Mouse (Mus musculus) adrenal gland, postnatal 4 days (tissue): ENCODE data around the gene Xk. TPM values are rescaled to one million over a fixed set of nuclear protein-coding genes. Genes with fewer than 3 reads are reported as not detected.
"Not testable (repeated sequence)": the region's sequence is repeated elsewhere in the genome, so short reads cannot be mapped to it uniquely, and the experiment has no call there.

ENCODE experiments used
- DNase-seq, 2 experiments: peaks; one replicate each; pipeline ENCODE4 v3.0.0; 2021 to 2022; ENCODE audit warnings: low spot score in 2 of 2, mixed read lengths in 2 of 2
- total RNA-seq, 2 experiments: library from RNA; stranded (reverse); gene quantifications; 2 replicates each; pipeline ENCODE4 v1.2.3; 2021

The Xk gene
- total RNA-seq, 2 experiments from 2014 or later, result 3.0 to 3.4 TPM

GRCm38 (mm10) chrX:9303455-9303854 lies 30.9 kb downstream of the Xk start:
- no peak for DNase-seq

DNA sequence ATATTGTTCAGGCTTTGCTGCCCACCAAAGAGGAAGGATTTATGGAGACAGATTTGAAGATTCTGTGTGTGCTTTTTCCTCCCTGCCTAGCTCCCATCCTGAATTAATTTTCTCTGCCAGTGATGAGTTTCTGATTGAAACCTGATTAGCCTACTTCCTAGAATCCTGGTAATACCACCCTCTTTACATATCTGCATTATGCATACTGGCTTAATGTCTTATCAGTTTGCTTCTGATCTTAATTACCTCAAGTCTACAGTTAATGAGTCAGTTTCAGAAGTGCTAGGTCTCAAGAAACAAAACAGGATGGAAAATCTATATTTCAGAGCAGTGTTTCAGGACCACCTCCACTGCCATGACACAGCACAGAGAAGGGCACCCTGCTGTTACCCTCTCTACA lies 43.9 kb downstream of the Xk start:
- DNase-seq, result not testable (repeated sequence)

DNA sequence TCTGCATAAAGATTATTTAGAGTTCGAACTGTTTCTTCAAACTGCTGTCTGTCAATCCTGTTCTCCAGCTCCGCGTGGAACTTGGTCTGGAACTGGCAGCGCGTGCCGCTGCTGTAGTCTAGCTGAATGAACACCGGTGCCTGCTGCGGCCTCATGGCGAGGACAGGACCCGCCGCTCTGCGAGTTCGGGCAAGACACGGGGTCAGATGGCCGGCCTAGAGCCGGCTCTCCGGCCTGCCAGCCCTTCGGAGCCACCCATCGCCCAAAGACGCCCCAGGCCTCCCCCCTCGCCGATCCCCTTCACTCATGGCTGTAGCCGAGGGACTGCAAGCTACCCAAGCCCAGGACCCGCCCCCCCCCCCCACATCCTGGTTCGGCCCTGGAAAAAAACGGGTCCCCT lies 55.4 kb downstream of the Xk start:
- not testable (repeated sequence) for DNase-seq

DNA sequence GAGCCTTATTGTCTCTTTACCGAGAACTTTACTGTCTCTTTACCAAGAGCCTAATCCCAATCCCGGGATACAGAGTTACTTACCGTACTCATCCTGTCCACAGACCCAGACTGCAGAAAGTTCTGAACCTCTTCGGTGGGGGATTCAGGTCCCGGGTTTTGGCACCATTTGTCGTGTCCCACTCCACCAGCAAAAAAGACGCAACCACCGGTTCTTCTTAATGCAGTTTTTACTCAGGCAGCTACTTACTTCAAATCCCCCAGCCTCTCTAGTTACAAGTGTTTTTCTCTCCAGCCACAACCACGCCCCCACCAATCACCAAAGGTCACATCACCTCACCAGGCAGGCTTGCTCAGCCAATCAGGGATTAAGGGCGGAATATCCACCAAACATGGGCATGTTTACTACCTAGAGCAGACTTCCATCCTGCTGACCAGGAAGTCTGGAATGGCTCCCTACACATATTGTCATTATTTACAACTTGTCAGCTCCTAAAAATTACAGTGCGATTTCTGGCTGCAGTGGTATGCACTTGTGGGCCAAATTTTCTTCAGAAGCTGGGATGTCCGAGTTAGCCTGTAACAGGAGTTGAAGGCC lies 59.9 kb downstream of the Xk start:
- DNase-seq, result not testable (repeated sequence)

GRCm38 (mm10) chrX:9333035-9333434 lies 60.5 kb downstream of the Xk start:
- peak in 1 of 2 experiments; percentile 36 for DNase-seq

DNA sequence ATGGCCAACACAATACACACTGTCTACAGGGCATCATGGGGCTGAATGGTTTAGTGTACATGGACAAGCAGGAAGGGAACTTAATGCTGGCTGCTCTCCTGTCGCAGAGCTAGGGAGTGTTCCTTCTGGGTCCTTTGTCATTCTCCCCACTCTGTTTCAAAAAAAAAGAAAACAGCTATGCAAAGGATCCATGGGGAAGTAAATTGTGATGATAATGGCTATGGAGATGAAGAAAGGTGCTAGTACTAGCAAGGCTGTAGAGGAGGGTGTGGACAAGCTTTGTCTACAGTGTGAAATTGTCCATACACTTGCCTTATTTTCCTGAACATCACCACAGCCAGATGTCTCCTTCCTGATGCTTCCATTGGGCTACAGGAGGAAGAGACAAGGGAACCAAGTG lies 62.4 kb downstream of the Xk start:
- DNase-seq, result not testable (repeated sequence)

- not testable (repeated sequence) for DNase-seq
These were observed 77.8 kb downstream of the Xk start, which contains the start of gene H2al1k for GRCm38 (mm10) chrX:9350327-9350726. Gene H2al1k, plus strand, starts transcription at chrX:9350627.

Other genes with a start within 250 kb of the Xk start
- not detected for gene Fthl17e, start 239.3 kb upstream of the Xk start, total RNA-seq
- gene Fthl17f, start 209.7 kb upstream of the Xk start, total RNA-seq, result not detected
- not detected for gene 4930402K13Rik, start 168.2 kb upstream of the Xk start, total RNA-seq
- gene Lancl3, start 72.9 kb upstream of the Xk start, total RNA-seq, result 1 to 10 TPM; 2.1 to 2.6 TPM
- not detected for gene Gm14862, start 15.9 kb upstream of the Xk start, total RNA-seq
- 1 to 10 TPM in 1 of 2 experiments, not detected in 1; 1.1 TPM for gene H2al1m, start 11.0 kb downstream of the Xk start, total RNA-seq
- gene H2al1k, start 77.9 kb downstream of the Xk start, total RNA-seq, result not detected
- gene Cybb, start 215.0 kb downstream of the Xk start, total RNA-seq, result 10 to 100 TPM in 1 of 2 experiments, 1 to 10 TPM in 1; 9.5 to 11.3 TPM